Mouse (Mus musculus) cerebral cortex, adult 2 months (tissue): Measurements from ENCODE around the gene Skap1.

Experiments
- WGBS: fragments of 180-500 bp; shearing (Covaris S2); methylation state at CpG from one replicate; pipeline ENCODE4 v1.1.7; 2018; 5-methylcytosine and 5-hydroxymethylcytosine counted together

The Skap1 gene

DNA sequence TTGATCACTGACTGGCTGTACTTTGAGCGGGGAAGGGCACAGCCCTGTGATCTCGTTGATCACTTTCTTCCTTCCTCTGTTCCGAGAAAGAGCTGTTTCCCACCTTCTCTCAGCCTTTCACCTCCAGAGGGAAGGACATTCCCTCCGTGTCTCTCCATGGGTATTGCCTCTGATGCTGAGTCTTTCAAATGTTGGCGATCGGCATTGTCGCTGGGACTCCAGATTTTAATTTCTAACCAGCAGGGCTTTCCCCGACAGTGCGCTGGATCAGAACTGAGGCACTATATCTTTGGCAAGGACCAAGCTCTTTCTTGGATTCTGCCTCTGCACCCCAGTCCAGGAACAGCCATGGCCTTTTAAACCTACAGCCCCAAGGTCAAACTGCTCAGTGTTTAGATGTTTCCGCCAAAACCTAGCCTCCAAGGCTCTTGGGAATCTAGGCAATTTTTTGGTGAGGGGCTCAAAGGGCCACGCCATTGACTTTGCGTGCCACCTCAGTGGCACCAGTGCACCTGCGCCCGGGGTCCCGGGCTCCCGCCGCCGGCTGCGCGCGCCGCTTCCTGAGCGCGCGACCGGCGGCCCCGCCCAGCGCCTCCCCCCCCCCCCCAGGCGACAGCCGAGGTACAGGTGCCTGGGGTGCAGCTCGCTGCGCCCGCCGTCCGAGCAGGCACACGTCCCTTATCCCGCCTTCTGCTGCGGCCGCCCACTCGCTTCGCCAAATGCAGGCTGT lies at the start of gene Skap1:
Gene Skap1 (plus strand): TSS at position 608 of the 730 bp plus-strand sequence.
- 12% methylated on average over 38 of the region's 42 CpGs for WGBS

DNA sequence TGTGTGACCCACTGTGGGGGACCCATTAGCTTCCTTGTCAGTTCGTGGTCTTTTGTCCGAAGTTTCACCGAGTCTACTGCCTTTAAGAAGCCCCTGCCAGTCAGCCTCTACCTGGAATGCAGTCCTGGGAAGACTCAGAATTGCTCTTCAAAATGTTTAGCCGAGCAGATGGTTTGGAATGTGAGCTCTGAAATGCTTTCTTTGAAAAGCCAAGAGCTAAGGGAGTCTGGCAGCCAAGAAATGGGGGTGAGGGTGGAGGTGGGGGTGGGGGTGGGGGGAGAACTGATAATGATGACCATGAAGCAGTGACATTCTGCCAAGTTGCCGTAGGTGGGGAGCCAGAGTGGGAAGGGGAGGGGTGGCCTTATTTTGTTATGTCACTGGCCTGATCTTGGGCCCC lies 43.3 kb upstream of the Skap1 start:
- WGBS = 31% methylated on average over 5 of the region's 5 CpGs

DNA sequence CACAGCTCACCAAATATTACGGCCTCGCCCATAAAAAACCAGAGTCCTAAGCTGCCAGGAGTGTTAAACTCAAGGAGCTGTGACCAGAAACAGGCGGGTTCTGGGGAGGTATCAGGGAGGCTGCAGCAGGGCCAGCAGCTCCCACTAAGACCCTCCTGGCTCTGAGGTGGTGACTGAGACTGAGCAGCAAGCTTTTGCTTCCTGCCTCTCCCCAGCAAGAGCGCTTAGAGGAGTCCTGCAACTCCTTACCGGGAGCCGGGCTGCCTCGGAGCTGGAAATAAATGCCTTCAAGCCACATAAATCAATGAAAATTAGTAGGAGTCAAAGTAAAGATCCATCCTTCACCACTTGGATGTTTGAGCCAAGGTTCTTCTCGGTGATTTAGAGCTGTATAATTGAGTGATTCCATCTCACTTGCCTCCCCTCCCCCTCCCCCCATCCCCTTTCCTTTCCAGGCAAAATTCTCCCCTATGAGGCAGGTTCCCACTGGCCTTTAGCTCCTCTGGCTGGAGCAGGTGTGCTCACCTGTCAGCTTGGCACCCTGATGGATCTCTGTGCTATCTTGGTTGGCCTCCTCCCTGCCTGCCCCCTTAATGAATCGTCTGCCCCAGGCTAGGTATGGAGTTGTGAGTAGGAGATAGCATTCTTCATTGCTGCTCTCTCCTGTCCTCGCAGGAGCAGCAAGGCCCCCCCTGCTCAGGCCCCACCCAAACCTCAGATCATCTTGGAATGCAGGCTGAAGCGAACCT lies 42.7 kb upstream of the Skap1 start:
- 52% methylated on average over 11 of the region's 11 CpGs for WGBS

DNA sequence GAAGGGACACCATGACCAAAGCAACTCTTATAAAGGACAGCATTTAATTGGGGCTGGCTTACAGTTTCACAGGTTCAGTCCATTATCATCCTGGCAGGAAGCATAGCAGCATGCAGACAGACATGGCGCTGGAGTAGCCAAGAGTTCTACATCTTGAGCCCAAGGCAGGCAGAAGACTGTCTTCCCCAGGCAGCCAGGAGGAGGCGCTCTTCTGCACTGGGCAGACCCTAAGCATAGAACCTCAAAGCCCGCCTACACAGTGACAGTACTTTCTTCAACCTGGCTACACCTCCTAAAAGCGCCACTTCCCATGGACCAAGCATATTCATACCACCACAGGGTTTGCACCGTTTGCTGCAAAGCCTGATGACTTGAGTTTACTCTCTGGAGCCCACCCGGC lies 39.2 kb upstream of the Skap1 start:
- WGBS = 89% methylated on average over 6 of the region's 6 CpGs

DNA sequence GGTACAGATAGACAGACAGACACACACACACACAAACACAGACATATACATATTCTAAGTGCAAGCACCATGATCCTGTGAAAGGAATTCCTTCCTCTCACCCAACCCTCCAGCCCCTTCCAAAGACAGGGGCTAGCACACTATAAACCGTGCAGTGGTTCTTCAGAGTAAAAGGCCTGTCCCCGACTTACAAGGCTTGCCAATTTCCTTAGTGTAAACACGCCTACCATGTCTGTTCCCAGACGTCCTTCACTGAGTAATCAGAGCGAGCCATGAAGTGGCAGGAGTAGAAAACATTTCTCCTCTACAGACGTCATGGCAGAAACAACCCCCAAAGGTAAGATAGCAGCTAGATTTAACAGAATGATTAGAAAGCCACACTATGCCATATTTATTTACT lies 38.2 kb upstream of the Skap1 start:
- whole genome bisulfite sequencing = 62% methylated on average over 6 of the region's 6 CpGs

DNA sequence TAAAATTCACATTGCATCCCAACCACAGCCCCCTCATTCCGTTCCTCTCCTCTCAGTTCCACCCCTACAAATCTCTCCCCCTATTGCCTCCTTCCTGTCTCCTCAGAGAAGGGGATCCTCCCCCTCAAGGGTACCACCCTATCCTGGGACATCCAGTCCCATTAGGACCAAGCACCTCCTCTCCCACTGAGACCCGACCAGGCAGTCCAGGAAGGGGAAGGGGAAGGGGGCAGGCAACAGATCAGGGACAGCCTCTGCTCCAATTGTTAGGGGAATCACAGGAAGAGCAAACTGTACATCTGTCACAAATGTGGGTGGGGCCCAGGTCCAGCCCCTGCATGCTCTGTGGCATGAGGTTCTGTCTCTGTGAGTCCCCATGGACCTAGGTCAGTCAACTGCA lies 37.6 kb upstream of the Skap1 start:
- WGBS = 58% methylated on average over 2 of the region's 2 CpGs

DNA sequence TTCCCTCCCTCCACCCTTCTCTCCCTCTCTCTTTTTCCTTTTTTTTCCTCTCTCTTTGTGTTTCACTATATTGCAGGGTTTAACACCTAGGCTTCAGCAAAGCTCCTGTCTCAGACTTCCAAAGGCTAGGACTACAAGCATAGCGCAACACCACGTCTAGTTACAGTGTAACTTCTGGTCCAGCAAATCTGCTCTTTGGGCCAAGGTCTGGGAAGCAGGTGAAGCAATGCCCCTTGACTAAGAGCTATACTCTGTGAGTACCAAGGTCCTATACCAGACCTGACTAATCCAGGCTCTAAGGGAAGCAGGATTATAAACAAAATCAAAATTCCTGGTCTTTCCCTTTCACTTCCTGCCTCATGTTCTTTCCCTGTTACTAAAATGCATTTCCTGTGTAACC lies 35.3 kb upstream of the Skap1 start:
- 85% methylated on average over 2 of the region's 2 CpGs for WGBS

DNA sequence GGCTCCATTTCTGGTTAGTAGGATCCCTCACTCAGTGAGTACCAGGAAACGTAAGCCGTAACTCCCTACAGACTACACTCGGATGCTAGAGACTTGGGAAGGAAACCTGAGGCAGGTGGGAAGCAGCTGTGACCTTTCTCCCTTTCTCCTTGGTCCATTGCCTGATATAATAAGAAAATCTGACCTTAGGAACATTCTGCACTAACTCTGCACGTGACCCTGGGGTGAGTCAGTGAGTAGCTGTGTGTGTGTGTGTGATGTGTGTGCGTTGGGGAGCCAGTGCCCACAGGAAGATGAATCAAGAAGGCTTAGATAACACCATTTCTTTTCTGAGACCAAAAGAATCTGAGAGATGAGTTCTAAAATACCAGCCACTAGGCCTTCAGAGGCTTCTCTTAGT lies 34.5 kb upstream of the Skap1 start:
- WGBS = 82% methylated on average over 5 of the region's 5 CpGs

DNA sequence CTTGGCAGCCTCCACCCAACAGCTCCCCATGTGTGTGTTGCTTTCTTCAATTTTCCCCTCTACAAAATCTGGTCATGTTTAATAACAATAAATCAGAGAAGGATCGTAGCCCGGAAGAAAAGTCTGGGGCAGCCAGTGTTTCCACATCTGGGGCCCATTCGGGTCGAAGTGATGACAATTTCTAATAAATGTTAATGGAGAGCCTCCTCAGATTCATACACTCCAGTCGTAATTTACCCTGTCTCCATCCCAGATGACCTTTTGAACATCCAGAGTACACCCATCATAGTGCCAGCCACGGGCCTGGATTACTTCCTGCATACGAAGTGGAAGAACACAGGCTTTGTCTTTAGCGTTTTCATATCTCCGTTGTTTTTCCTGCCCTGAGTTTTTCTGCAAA lies 32.5 kb upstream of the Skap1 start:
- 81% methylated on average over 9 of the region's 9 CpGs for WGBS

DNA sequence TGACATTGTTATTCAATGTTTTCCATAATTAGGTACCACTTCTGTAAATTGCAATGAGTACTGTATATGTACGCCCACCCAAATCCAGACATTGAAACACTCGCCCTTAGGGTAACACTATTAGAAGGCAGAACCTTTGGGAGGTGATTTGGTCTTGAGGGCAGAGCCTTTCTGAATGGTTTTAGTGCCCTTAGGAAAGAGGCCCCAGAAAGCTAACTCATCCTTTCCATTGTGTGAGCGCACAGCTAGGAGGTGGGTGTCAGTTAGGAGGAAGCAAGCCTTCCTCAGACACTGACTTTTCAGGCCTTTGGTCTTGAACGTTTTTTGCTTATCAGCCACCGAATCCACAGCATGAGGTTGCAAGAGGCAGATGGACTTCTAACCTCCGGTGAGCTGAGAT lies 29.5 kb upstream of the Skap1 start:
- WGBS = 81% methylated on average over 6 of the region's 6 CpGs

DNA sequence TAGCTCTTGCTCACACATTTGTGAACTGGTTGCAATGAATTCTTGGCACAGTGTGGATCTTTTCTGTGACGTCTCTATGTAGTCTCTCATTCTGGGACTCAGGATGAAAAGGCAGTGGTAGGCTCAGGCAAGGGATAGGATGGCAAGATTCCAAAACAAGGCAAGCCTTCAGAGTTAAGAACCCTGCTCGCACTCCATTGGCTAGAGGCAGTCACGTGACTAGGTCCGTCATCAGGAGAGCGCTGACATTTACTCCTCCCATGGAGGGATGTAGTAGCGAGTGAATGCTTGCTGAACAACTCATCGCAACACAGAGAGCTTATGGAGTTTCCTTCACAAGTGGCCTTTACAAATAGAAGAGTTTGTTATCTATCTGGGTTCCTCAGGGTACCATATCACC lies 27.9 kb upstream of the Skap1 start:
- WGBS = 60% methylated on average over 7 of the region's 7 CpGs

DNA sequence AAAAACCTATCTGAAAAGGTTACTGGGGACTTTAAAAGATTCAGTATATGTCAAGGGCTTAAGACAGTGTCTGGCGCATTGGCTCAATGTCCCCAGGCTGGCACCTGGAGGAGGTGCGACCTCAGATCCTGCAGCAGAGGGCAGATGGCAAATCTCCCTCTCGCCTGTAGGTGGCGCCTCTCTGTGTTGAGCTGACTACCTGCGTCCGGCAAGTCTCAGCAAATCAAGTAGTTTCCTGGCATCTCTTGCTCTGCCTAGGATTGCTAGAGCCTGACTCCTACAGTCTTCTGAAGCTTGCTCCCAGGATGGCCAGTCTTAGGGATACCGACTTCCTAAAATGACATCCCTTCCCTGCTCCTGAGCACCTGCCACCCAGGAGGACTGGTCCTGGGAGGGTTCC lies 25.6 kb upstream of the Skap1 start:
- WGBS = 9% methylated on average over 7 of the region's 7 CpGs

DNA sequence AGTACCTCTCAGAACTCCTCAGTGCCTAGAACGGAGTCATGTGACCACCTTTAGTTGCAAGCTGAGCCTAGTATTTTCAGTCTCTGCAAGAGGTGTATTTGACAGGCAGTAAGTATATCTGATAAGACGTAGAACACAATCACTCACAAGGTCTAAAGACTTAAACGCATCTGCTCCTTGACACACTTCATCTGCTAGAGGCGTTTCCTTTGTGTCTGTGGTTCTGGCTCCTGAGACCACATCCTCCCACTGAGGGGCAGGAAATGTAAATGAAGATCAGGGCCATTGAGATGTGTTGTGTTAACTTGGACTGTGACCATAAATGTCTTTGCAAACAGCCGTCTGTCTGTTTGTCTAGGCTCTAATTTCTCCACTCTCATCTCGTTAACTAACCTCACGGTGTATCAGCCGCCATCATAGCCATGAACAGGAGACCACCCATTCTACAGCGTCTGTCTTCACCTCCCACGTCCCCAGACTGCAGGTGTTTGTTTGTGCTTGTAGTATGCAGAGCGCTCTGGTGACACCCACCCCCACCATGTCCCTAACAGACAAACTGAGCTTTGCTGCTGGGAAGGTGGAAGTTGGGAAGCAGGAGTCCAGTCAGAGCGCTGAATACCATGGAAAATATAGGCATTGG lies 22.7 kb upstream of the Skap1 start:
- WGBS = 50% methylated on average over 12 of the region's 12 CpGs

DNA sequence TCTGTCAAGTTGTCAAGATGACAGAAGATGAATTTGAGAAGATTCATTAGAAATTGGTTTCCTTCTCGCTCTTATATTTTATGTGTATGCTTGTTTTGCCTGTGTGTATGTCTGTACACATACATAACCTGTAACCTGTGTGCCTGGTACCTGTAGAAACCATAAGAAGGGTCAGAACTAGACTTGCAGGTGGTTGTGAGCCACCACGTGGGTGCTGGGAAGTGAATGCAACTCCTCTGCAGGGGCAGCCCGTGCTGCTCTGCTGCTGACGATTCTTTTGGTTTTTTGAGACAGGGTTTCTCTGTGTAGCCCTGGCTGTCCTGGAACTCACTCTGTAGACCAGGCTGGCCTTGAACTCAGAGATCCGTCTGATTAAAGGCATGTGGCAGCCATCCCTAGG lies 21.9 kb upstream of the Skap1 start:
- 84% methylated on average over 5 of the region's 5 CpGs for WGBS

DNA sequence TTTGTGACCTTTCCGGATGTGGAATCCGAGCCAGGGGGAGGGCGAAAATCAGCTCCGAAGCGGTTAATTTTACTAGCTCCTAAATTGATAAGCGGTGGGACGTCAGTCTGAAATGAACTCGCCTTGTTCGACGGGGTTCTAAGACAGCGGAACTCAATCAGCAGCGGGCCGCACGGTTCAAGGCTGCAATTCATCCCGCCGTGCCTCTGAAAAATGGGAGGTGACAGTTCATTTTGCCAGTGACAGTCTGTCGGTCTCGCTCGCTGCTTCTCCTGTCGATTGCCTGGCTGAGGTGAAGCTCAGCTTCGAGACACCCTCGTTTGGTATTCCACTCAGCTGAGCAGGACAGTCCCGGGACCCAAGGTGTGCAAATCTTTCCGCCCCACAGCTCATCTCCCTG lies 16.5 kb upstream of the Skap1 start:
- 86% methylated on average over 24 of the region's 24 CpGs for WGBS

DNA sequence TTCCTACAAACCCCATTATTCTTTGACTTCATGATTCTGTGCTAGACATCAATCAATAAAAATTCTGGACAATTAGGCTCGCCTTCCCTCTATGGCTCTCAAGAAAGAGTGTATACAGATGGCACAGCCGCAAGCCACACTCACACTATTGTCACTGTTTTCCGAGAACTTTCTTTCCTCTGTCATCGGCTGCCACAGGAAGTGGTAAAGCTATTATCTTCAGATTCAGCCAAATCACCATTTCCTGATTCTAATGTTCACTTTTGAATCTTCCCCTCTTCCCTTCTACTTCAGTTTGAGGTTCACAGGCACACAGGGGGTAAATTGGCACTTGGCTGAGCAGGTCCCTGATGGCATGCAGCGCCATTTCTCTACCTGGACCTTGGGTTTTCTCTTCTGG lies 9.3 kb upstream of the Skap1 start:
- WGBS = 73% methylated on average over 5 of the region's 5 CpGs

DNA sequence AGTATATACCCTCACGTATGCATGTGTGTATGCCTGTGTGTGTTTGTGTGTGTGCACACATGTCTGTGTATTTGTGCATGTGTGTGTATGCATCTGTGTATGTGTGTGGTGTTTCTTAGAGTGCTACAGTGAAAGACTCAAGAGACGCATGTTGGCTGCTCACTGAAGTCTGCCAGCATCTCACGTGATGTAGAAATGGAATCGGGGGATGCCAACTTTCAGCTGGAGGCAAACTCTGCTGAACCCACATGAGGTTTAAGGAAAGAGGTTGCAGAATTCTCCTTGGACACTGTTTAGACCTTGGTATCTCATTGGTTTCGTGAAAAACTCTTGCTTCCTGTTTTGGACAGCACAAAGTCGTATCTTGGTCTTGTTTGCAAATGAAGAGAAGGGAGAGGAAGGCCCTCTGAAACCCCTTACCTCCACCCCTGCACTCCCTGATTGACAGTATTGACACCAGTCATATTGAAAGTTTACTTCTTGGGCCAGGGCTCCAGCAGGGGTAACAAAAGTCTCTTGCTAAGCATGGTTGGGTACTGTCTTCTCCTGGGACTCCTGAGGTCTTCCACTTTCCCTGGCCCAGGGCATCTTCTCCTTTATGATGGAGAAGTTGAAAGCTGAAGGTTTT lies 8.6 kb upstream of the Skap1 start:
- WGBS = 84% methylated on average over 6 of the region's 6 CpGs

DNA sequence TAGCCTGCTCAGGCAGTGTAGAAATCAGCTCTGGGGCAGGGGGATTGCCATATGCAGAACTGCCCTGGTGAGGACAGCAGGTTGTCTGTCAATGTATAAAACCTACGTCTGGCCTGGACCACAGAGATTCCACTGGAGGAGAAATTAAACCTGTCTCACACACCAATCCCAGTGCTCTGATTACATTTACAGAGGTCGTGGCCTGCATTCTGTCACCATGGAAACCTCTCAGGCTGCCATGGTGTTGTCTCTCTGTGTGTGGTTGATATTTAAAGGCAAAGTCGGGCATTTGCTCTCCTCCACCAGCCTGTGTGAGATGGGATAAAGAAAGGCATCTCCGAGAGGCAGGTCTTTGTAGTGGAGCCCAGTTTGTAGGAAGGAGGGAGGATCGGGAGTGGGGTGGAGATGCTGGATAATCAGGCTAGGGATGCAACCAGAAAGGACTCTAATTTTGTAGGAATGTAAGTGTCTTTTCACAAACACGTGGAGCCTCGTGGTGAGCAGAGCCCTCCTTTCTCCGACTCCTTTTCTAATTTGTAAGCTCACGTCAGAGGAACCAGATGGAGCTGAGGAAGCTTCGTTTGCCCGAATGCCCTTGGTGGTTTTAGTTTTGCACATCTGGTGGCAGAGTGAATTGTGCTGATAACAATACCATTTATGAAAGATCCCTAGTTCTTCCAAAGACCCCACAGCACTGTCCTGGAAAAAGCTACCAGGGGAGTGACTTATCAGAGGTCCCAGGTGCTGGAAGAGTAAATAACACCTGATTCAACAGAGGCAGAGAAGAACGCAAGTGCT lies 7.7 kb upstream of the Skap1 start:
- WGBS = 30% methylated on average over 12 of the region's 12 CpGs

DNA sequence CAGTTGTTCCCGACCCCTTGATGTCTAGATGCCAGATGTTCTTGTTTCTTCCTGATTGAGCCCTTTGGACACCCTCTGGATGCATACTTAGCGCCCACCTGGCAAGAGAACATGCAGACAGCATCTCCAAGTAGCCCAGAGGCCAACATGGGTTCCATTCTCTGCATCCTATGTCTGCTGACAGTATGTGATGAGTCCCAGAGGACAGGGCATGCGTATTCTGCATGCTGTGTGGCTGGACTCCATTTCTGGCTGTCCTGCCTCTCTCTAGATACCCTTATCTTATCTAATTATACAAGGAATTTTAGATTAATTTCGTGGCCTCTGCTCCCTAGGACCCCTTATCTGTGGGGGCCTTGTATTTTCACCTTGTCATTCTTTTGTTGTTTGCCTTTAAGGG lies 2.6 kb upstream of the Skap1 start:
- WGBS = 63% methylated on average over 4 of the region's 4 CpGs

DNA sequence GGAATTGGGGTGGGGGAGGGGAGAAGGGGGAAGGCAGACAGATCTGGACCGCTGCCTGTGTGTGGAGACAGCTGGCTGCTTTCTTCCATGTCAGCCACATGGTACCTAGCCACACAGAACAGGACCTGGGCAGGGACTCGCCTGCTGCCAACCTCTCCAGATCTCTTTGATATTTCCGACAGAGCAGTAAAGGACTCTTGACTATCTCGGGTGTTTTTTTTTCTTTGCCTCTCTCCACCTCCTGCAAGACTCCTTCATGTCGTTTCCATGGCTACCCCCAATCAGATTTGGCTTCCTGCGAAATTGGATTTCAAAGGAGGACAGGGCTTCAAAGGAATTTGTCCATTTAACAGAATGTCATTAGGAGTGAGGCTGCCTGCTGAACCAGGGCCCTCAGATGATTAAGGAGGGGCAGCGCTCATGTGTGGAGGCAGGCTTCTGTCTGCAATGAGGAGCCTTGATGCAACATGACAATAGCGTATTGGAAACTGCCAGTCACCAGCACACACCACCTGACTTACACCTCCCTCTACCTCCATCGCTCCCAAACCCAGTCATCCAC lies 2.1 kb upstream of the Skap1 start:
- WGBS = 18% methylated on average over 9 of the region's 9 CpGs

DNA sequence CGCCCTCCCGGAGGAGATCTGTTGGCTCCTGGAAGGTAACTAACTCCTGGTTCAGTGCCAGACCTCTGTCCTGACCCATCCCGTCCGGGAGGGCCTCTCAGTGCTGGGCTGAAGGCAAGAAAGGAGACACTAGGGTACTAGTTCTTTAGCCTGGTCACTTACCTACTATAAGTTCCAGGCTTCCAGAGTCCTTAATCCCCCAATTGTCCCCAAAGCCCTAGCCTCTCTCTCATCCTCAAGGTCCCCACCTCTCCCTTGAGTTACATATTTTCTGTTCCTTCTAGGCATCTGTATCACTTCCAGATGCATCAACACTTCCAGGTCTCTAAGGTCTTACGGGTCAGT lies 295 bp downstream of the Skap1 start:
- 23% methylated on average over 5 of the region's 5 CpGs for WGBS
